Mouse (Mus musculus) lung, postnatal 14 days (tissue): ENCODE data around the gene Matk.
A peak's percentile ranks its signal among the peaks of the same experiment; 100 is the strongest.
"Not testable (repeated sequence)": the region's sequence is repeated elsewhere in the genome, so short reads cannot be mapped to it uniquely, and the experiment has no call there.

Experiments used
- DNase-seq: peaks from one replicate; pipeline ENCODE4 v3.0.0; 2021

Gene Matk

GRCm38 (mm10) chr10:81252424-81253419 is at the start of gene Matk:
Matk (plus strand) TSS chr10:81252935.
- no peak for DNase-seq

GRCm38 (mm10) chr10:81202978-81203720 is 49.6 kb upstream of the Matk start:
- DNase-seq = no peak

GRCm38 (mm10) chr10:81204137-81204536 is 48.6 kb upstream of the Matk start:
- DNase-seq = no peak

- DNase-seq = no peak
These were observed 42.6 kb upstream of the Matk start for GRCm38 (mm10) chr10:81210154-81210553.

- no peak for DNase-seq
These were observed 36.5 kb upstream of the Matk start for GRCm38 (mm10) chr10:81216260-81216659.

GRCm38 (mm10) chr10:81216810-81217209 is 35.9 kb upstream of the Matk start:
- no peak for DNase-seq

- peak; percentile 35 for DNase-seq
These were observed 35.5 kb upstream of the Matk start for GRCm38 (mm10) chr10:81217267-81217666.

GRCm38 (mm10) chr10:81217964-81218363 is 34.8 kb upstream of the Matk start:
- DNase-seq = peak; percentile 84

GRCm38 (mm10) chr10:81221402-81222015 is 31.2 kb upstream of the Matk start:
- DNase-seq = no peak

- DNase-seq = not testable (repeated sequence)
These were observed 29.0 kb upstream of the Matk start for GRCm38 (mm10) chr10:81223731-81224130.

- DNase-seq = no peak
These were observed 22.8 kb upstream of the Matk start for GRCm38 (mm10) chr10:81229735-81230437.

GRCm38 (mm10) chr10:81230438-81231332 is 22.1 kb upstream of the Matk start, which contains the start of gene Atcay:
Atcay (minus strand) TSS chr10:81230833.
- no peak for DNase-seq

- DNase-seq = no peak
These were observed 21.3 kb upstream of the Matk start for GRCm38 (mm10) chr10:81231436-81231835.

GRCm38 (mm10) chr10:81232580-81233225 is 20.0 kb upstream of the Matk start, which contains the start of gene Zfr2:
Zfr2 (plus strand) TSS chr10:81233155.
- peak; percentile 91 for DNase-seq

GRCm38 (mm10) chr10:81233226-81233585 is 19.5 kb upstream of the Matk start:
- no peak for DNase-seq

- no peak for DNase-seq
These were observed 18.5 kb upstream of the Matk start for GRCm38 (mm10) chr10:81234206-81234605.

GRCm38 (mm10) chr10:81236471-81237268 is 16.1 kb upstream of the Matk start:
- no peak for DNase-seq

GRCm38 (mm10) chr10:81238618-81239017 is 14.1 kb upstream of the Matk start:
- DNase-seq = no peak

GRCm38 (mm10) chr10:81240876-81241275 is 11.9 kb upstream of the Matk start:
- peak; percentile 56 for DNase-seq

GRCm38 (mm10) chr10:81242021-81242420 is 10.7 kb upstream of the Matk start:
- no peak for DNase-seq
